Mouse (Mus musculus): Measurements from ENCODE around the gene Ciao1. TPM values are rescaled to one million over a fixed set of nuclear protein-coding genes. Genes with fewer than 3 reads are reported as not detected.

The Ciao1 gene
- polyA plus RNA-seq, 1 experiment from 2014 or later, result 72.2 TPM

- Histone ChIP-seq H3K27ac (ENCODE audit: low read depth, low read length) (no peak overlapping the region), H3K27me3 (ENCODE audit: control insufficient read depth, insufficient read depth, low read length) (no peaks in the 10 kb centered on the region), H3K4me2 (ENCODE audit: low read depth) (no peak overlapping the region), H3K4me1 (ENCODE audit: control insufficient read depth, insufficient read depth, low read length) (0 out of 2 replicates have a peak, but pooled peaks cover 9% of the 10 kb centered on the region), H3K36me3 (ENCODE audit: control insufficient read depth, insufficient read depth, low read length) (peaks cover 5% of the 10 kb centered on the region; the same call in 1 of the 2 replicates), H3K9me3 (ENCODE audit: control insufficient read depth, low read length) (no peaks in the 10 kb centered on the region), H3K4me3 (ENCODE audit: low read depth, low read length) (no peak overlapping the region), H3K9ac (ENCODE audit: low read length) (no peak overlapping the region)
- ATAC-seq (ENCODE audit: insufficient read depth, low FRiP score, low TSS enrichment), result no peak
- DNase-seq (ENCODE audit: low spot score), result no peak
- 76% methylated on average over 5 of the region's 5 CpGs for WGBS
Observed at GRCm38 (mm10) chr2:127252787-127253186, 5.2 kb upstream of the Ciao1 start.

- 0 out of 2 replicates have a peak, but pooled peaks cover 3% of the 10 kb centered on the region for H3K36me3 ChIP-seq (ENCODE audit: control insufficient read depth, insufficient read depth, low read length)
- no peak overlapping the region for H3K9ac ChIP-seq (ENCODE audit: low read length)
- no peak for DNase-seq (ENCODE audit: low spot score)
- no peaks in the 10 kb centered on the region for H3K9me3 ChIP-seq (ENCODE audit: control insufficient read depth, low read length)
- no peak overlapping the region for H3K4me3 ChIP-seq (ENCODE audit: low read depth, low read length)
- H3K27me3 ChIP-seq (ENCODE audit: control insufficient read depth, insufficient read depth, low read length), result no peaks in the 10 kb centered on the region
- 87% methylated on average over 3 of the region's 3 CpGs for whole genome bisulfite sequencing
- 0 out of 2 replicates have a peak, but pooled peaks cover 9% of the 10 kb centered on the region for H3K4me1 ChIP-seq (ENCODE audit: control insufficient read depth, insufficient read depth, low read length)
- ATAC-seq (ENCODE audit: insufficient read depth, low FRiP score, low TSS enrichment), result no peak
- H3K4me2 ChIP-seq (ENCODE audit: low read depth), result no peak overlapping the region
- H3K27ac ChIP-seq (ENCODE audit: low read depth, low read length), result no peak overlapping the region
Observed at GRCm38 (mm10) chr2:127251880-127252527, 4.4 kb upstream of the Ciao1 start.

GRCm38 (mm10) chr2:127251457-127251856, 3.8 kb upstream of the Ciao1 start:
- Histone ChIP-seq H3K4me2 (ENCODE audit: low read depth) (no peak overlapping the region), H3K9me3 (ENCODE audit: control insufficient read depth, low read length) (no peaks in the 10 kb centered on the region), H3K4me3 (ENCODE audit: low read depth, low read length) (no peak overlapping the region), H3K9ac (ENCODE audit: low read length) (no peak overlapping the region), H3K36me3 (ENCODE audit: control insufficient read depth, insufficient read depth, low read length) (0 out of 2 replicates have a peak, but pooled peaks cover 3% of the 10 kb centered on the region), H3K4me1 (ENCODE audit: control insufficient read depth, insufficient read depth, low read length) (0 out of 2 replicates have a peak, but pooled peaks cover 15% of the 10 kb centered on the region), H3K27ac (ENCODE audit: low read depth, low read length) (no peak overlapping the region), H3K27me3 (ENCODE audit: control insufficient read depth, insufficient read depth, low read length) (no peaks in the 10 kb centered on the region)
- DNase-seq (ENCODE audit: low spot score) (no peak), ATAC-seq (ENCODE audit: insufficient read depth, low FRiP score, low TSS enrichment) (no peak)
- 87% methylated on average over 3 of the region's 3 CpGs for WGBS

- no peak overlapping the region for H3K9ac ChIP-seq (ENCODE audit: low read length)
- no peaks in the 10 kb centered on the region for H3K27me3 ChIP-seq (ENCODE audit: control insufficient read depth, insufficient read depth, low read length)
- DNase-seq (ENCODE audit: low spot score), result no peak
- no peak overlapping the region for H3K4me3 ChIP-seq (ENCODE audit: low read depth, low read length)
- no peaks in the 10 kb centered on the region for H3K9me3 ChIP-seq (ENCODE audit: control insufficient read depth, low read length)
- no peak for ATAC-seq (ENCODE audit: insufficient read depth, low FRiP score, low TSS enrichment)
- 90% methylated on average over 9 of the region's 9 CpGs for WGBS
- H3K4me2 ChIP-seq (ENCODE audit: low read depth), result no peak overlapping the region
- no peak overlapping the region for H3K27ac ChIP-seq (ENCODE audit: low read depth, low read length)
- 0 out of 2 replicates have a peak, but pooled peaks cover 15% of the 10 kb centered on the region for H3K4me1 ChIP-seq (ENCODE audit: control insufficient read depth, insufficient read depth, low read length)
- 0 out of 2 replicates have a peak, but pooled peaks cover 3% of the 10 kb centered on the region for H3K36me3 ChIP-seq (ENCODE audit: control insufficient read depth, insufficient read depth, low read length)
Observed at GRCm38 (mm10) chr2:127250291-127251008, 2.8 kb upstream of the Ciao1 start.

- Histone ChIP-seq H3K4me2 (ENCODE audit: low read depth) (peak overlapping the region; percentile 99), H3K4me1 (ENCODE audit: control insufficient read depth, insufficient read depth, low read length) (0 out of 2 replicates have a peak, but pooled peaks cover 15% of the 10 kb centered on the region), H3K27me3 (ENCODE audit: control insufficient read depth, insufficient read depth, low read length) (no peaks in the 10 kb centered on the region), H3K9me3 (ENCODE audit: control insufficient read depth, low read length) (no peaks in the 10 kb centered on the region), H3K4me3 (ENCODE audit: low read depth, low read length) (peak overlapping the region; percentile 74), H3K36me3 (ENCODE audit: control insufficient read depth, insufficient read depth, low read length) (peaks cover 8% of the 10 kb centered on the region; the same call in 1 of the 2 replicates), H3K27ac (ENCODE audit: low read depth, low read length) (peak overlapping the region; percentile 0; the same call in 1 of the 2 replicates), H3K9ac (ENCODE audit: low read length) (peak overlapping the region; percentile 76)
- WGBS, result 1% methylated on average over 39 of the region's 39 CpGs
- DNase-seq (ENCODE audit: low spot score) (peak; percentile 37), ATAC-seq (ENCODE audit: insufficient read depth, low FRiP score, low TSS enrichment) (peak; percentile 64)
Observed at GRCm38 (mm10) chr2:127248334-127249004, 853 bp upstream of the Ciao1 start.

- peaks cover 33% of the 10 kb centered on the region for H3K36me3 ChIP-seq (ENCODE audit: control insufficient read depth, insufficient read depth, low read length)
Observed at GRCm38 (mm10) chr2:127240065-127240464, 7.6 kb downstream of the Ciao1 start.

GRCm38 (mm10) chr2:127237897-127238610, 9.6 kb downstream of the Ciao1 start:
- Histone ChIP-seq H3K27ac (ENCODE audit: low read depth, low read length) (no peak overlapping the region), H3K4me1 (ENCODE audit: control insufficient read depth, insufficient read depth, low read length) (no peaks in the 10 kb centered on the region), H3K36me3 (ENCODE audit: control insufficient read depth, insufficient read depth, low read length) (peaks cover 38% of the 10 kb centered on the region), H3K9me3 (ENCODE audit: control insufficient read depth, low read length) (no peaks in the 10 kb centered on the region), H3K4me2 (ENCODE audit: low read depth) (no peak overlapping the region), H3K9ac (ENCODE audit: low read length) (no peak overlapping the region), H3K4me3 (ENCODE audit: low read depth, low read length) (no peak overlapping the region), H3K27me3 (ENCODE audit: control insufficient read depth, insufficient read depth, low read length) (no peaks in the 10 kb centered on the region)
- WGBS, result 95% methylated on average over 11 of the region's 11 CpGs
- ATAC-seq (ENCODE audit: insufficient read depth, low FRiP score, low TSS enrichment), result no peak
- no peak for DNase-seq (ENCODE audit: low spot score)

More at GRCm38 (mm10) chr2:127240065-127240464, 7.6 kb downstream of the Ciao1 start:
- ATAC-seq (ENCODE audit: insufficient read depth, low FRiP score, low TSS enrichment) (no peak), DNase-seq (ENCODE audit: low spot score) (no peak)
- H3K4me2 ChIP-seq (ENCODE audit: low read depth), result no peak overlapping the region
- H3K4me1 ChIP-seq (ENCODE audit: control insufficient read depth, insufficient read depth, low read length), result no peaks in the 10 kb centered on the region
- H3K27me3 ChIP-seq (ENCODE audit: control insufficient read depth, insufficient read depth, low read length), result no peaks in the 10 kb centered on the region
- WGBS, result 100% methylated on average over 2 of the region's 2 CpGs
- no peak overlapping the region for H3K4me3 ChIP-seq (ENCODE audit: low read depth, low read length)
- no peak overlapping the region for H3K27ac ChIP-seq (ENCODE audit: low read depth, low read length)
- H3K9ac ChIP-seq (ENCODE audit: low read length), result no peak overlapping the region
- no peaks in the 10 kb centered on the region for H3K9me3 ChIP-seq (ENCODE audit: control insufficient read depth, low read length)

GRCm38 (mm10) chr2:127225261-127225660, 22.4 kb downstream of the Ciao1 start:
- WGBS, result 96% methylated on average over 3 of the region's 3 CpGs
- H3K9ac ChIP-seq (ENCODE audit: low read length), result no peak overlapping the region
- no peak overlapping the region for H3K4me2 ChIP-seq (ENCODE audit: low read depth)
- no peak for ATAC-seq (ENCODE audit: insufficient read depth, low FRiP score, low TSS enrichment)
- no peaks in the 10 kb centered on the region for H3K27me3 ChIP-seq (ENCODE audit: control insufficient read depth, insufficient read depth, low read length)
- H3K9me3 ChIP-seq (ENCODE audit: control insufficient read depth, low read length), result no peaks in the 10 kb centered on the region
- peaks cover 56% of the 10 kb centered on the region for H3K36me3 ChIP-seq (ENCODE audit: control insufficient read depth, insufficient read depth, low read length)
- H3K4me3 ChIP-seq (ENCODE audit: low read depth, low read length), result no peak overlapping the region
- no peak for DNase-seq (ENCODE audit: low spot score)
- H3K27ac ChIP-seq (ENCODE audit: low read depth, low read length), result no peak overlapping the region
- H3K4me1 ChIP-seq (ENCODE audit: control insufficient read depth, insufficient read depth, low read length), result no peaks in the 10 kb centered on the region
